Mouse (Mus musculus): Measurements from ENCODE around the gene Zfand6.

- TF ChIP-seq CTCF (IDR thresholded peaks at IDR 0.05; ENCODE audit: extremely low read depth, insufficient read depth, insufficient read length, insufficient replicate concordance) (no peak), POLR2A (IDR thresholded peaks at IDR 0.05; ENCODE audit: low read depth, low read length) (no peak)
Measured at GRCm38 (mm10) chr7:84736803-84737202, 47.0 kb upstream of the Zfand6 start.
